Mouse (Mus musculus) neural tube, embryonic 14.5 days (tissue): ENCODE measurements around the gene Ednrb. TPM values are rescaled to one million over a fixed set of nuclear protein-coding genes. Genes with fewer than 3 reads are reported as not detected.
"Not testable (repeated sequence)": the region's sequence is repeated elsewhere in the genome, so short reads cannot be mapped to it uniquely, and the experiment has no call there.

Source experiments
- ATAC-seq: fragments of 200-750 bp; cut with Nextera tagmentation; 2 replicates; pipeline ENCODE4 v1.8.0; 2017; ENCODE audit warnings: low read depth, mild to moderate bottlenecking, moderate TSS enrichment, moderate library complexity
- H3K27ac ChIP-seq: fragments of 300-500 bp; sonication (generic); 2 replicates; pipeline ENCODE4 v1.5.1; 2014; ENCODE audit warnings: low read depth, mild to moderate bottlenecking, control low read depth, low read length, moderate library complexity, mixed read lengths
- H3K27me3 ChIP-seq: fragments of 300-500 bp; sonication (generic); 2 replicates; pipeline ENCODE4 v1.6.1; 2014; ENCODE audit warnings: low read length; ENCODE audit not compliant: control insufficient read depth, insufficient read depth
- H3K36me3 ChIP-seq: fragments of 300-500 bp; sonication (generic); 2 replicates; pipeline ENCODE4 v1.6.1; 2014; ENCODE audit warnings: low read length, mixed read lengths; ENCODE audit not compliant: control insufficient read depth, insufficient read depth
- H3K4me1 ChIP-seq: fragments of 300-500 bp; sonication (generic); 2 replicates; pipeline ENCODE4 v1.6.1; 2014; ENCODE audit warnings: low read length; ENCODE audit not compliant: control insufficient read depth, insufficient read depth
- H3K4me2 ChIP-seq: fragments of 300-500 bp; sonication (generic); 2 replicates; pipeline ENCODE4 v1.6.1; 2014; ENCODE audit warnings: mild to moderate bottlenecking, low read depth, low read length, control low read depth
- H3K4me3 ChIP-seq: fragments of 300-500 bp; sonication (generic); 2 replicates; pipeline ENCODE4 v1.5.1; 2014; ENCODE audit warnings: low read depth, low read length, control low read depth, mixed read lengths
- H3K9ac ChIP-seq: fragments of 300-500 bp; sonication (generic); replicated peaks from 2 replicates; pipeline ENCODE4 v1.6.1; 2014; ENCODE audit warnings: low read depth, mild to moderate bottlenecking, control low read depth, low read length, mixed read lengths
- H3K9me3 ChIP-seq: fragments of 300-500 bp; sonication (generic); 2 replicates; pipeline ENCODE4 v1.6.1; 2016; ENCODE audit warnings: low read length; ENCODE audit not compliant: control insufficient read depth
- WGBS: fragments of 180-500 bp; shearing (Covaris S2); extraction: QIAGEN DNeasy Blood & Tissue Kit; methylation state at CpG from one replicate; pipeline ENCODE4 v1.1.7; 2014; 5-methylcytosine and 5-hydroxymethylcytosine counted together
- polyA plus RNA-seq: library from polyadenylated mRNA; unstranded; fragments of >200 nt; fragmentation: Nextera tagmentation; extraction: Ambion mirVana; gene quantifications from 2 replicates; pipeline ENCODE4 v1.2.1, GENCODE M21; 2014

Ednrb gene
- polyA plus RNA-seq, 1 experiment from 2014 or later = 69.9 TPM

DNA sequence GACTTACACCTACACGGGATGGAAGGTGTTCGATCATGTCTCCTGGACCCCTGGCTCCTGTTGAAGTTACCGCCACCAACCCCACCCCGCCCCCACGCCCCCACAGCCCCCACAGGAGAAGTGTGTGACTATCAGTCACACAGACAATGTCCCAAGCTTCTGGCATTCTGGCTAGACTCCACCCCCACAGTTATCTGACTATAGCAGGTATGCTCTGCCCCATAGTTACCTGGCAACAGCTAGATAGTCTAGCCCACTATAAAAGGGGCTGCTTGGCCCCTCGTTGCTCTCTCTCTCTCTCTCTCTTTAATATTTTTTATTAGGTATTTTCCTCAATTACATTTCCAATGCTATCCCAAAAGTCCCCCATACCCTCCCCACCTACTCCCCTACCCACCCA is 63.9 kb downstream of the Ednrb start:
- H3K4me3 ChIP-seq, H3K27me3 ChIP-seq, H3K9me3 ChIP-seq, H3K36me3 ChIP-seq, H3K27ac ChIP-seq, H3K4me2 ChIP-seq, H3K9ac ChIP-seq, ATAC-seq, H3K4me1 ChIP-seq: not testable (repeated sequence)
- 94% methylated on average over 6 of the region's 6 CpGs for WGBS

DNA sequence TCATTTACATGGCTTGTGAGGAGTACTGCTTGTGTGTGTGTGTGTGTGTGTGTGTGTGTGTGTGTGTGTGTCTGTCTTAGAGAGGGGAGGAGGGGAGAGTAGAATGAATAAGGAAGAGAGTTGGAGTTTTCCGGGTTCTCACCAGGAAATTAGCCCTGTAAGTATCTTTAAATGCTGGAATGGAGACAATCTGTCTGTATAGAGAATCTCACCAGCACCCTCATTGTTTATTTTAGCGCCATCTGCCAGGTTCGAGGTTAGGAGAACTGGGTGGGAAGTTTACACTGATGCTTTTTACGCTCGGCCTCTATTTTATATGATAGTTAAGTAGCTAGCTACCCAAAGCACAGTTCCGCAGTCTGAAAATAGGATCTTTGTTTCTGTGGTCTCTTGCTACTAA is 64.9 kb downstream of the Ednrb start:
- H3K27ac ChIP-seq = peak overlapping the region; percentile 80; the same call in 1 of the 2 replicates
- H3K4me1 ChIP-seq = no peaks in the 10 kb centered on the region; the same call in 1 of the 2 replicates
- no peak for ATAC-seq
- no peaks in the 10 kb centered on the region for H3K9me3 ChIP-seq
- 43% methylated on average over 6 of the region's 6 CpGs for WGBS
- H3K27me3 ChIP-seq = no peaks in the 10 kb centered on the region
- H3K9ac ChIP-seq = no peak overlapping the region
- peak overlapping the region; percentile 56 for H3K4me2 ChIP-seq
- no peak overlapping the region for H3K4me3 ChIP-seq
- no peaks in the 10 kb centered on the region for H3K36me3 ChIP-seq

DNA sequence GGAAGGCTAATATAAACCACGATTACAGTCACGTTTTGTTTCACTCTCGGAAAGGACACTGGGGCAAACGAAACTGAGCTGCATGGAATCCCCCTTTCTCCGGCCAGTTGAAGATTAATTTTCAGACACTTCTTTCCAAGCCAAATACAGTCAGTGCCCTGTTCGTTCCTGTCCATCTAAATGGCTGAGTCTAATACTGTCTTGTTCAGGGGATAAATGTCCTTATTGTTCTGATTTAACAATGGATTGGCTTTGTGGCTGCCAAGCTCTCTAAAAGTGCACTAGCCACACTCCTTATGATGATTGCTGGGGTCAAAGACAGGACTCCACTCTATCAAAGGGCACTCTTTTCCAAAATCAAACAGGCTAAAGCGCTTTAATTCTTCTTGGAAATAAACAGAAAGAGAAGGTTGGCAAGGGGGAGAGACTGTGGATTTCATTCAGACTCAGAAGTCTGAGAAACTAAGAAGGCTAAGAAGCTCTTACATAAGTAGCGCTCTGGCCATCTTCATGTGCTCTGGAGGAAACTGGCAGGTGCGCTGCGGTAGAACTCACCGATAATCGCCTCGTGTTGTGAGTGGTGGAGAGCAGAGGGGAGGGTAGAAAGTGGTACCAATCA is 65.6 kb downstream of the Ednrb start:
- ATAC-seq = peak; percentile 72
- Histone ChIP-seq H3K4me1 (no peaks in the 10 kb centered on the region; the same call in 1 of the 2 replicates), H3K36me3 (no peaks in the 10 kb centered on the region), H3K9me3 (no peaks in the 10 kb centered on the region), H3K27ac (peak overlapping the region; percentile 80), H3K4me2 (peak overlapping the region; percentile 56), H3K4me3 (peak overlapping the region; percentile 26), H3K27me3 (no peaks in the 10 kb centered on the region), H3K9ac (peak overlapping the region; percentile 34; the same call in 1 of the 2 replicates)
- WGBS = 19% methylated on average over 13 of the region's 13 CpGs

DNA sequence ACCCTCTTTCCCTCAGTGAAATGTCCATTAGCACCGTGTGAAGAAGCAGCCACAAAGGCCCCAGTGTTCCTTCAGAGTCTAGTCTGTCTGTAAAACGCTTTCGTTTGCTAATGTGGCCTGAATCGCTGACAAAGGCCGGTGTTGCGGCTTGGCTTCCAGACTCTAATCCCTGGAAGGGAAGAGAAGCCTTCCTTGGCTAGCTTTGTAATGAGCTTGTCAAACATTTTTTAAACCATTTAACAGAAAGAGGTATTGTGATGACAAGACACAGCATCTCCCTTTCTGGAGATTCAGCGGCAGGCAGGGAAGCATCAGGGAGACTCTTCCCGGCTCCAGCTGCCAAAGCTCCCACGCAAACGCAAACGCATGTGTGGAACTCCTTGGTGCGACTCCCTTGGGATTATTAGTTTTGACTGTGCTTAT is 66.2 kb downstream of the Ednrb start:
- Histone ChIP-seq H3K27me3 (no peaks in the 10 kb centered on the region), H3K4me2 (peak overlapping the region; percentile 56), H3K9ac (peak overlapping the region; percentile 34; the same call in 1 of the 2 replicates), H3K4me3 (peak overlapping the region; percentile 26), H3K36me3 (no peaks in the 10 kb centered on the region), H3K4me1 (no peaks in the 10 kb centered on the region; the same call in 1 of the 2 replicates), H3K27ac (peak overlapping the region; percentile 80), H3K9me3 (no peaks in the 10 kb centered on the region)
- WGBS = 4% methylated on average over 12 of the region's 12 CpGs
- ATAC-seq = peak; percentile 79

DNA sequence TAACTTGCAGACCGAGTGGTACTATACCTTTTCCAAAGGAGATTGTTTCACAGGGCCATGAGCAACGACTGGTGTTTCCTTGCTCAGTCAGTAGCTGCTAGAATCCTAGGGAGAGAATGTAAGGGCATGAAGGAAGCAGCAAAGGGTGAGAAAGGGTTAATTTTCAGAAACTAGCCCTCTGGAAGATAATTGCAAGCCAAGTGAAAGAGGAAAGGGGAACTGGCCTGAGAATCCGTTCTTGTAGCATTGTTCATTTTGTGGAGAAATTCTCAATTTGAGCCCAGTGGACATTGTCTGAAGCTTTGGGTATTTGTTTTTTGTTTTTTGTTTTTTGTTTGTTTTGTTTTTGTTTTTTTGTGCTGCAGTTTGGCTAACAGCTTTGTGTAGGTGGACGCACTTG is 66.8 kb downstream of the Ednrb start:
- no peak for ATAC-seq
- no peaks in the 10 kb centered on the region for H3K9me3 ChIP-seq
- no peaks in the 10 kb centered on the region for H3K27me3 ChIP-seq
- 25% methylated on average over 4 of the region's 4 CpGs for WGBS
- peak overlapping the region; percentile 80 for H3K27ac ChIP-seq
- H3K4me1 ChIP-seq = no peaks in the 10 kb centered on the region; the same call in 1 of the 2 replicates
- H3K9ac ChIP-seq = no peak overlapping the region
- H3K4me3 ChIP-seq = no peak overlapping the region
- H3K36me3 ChIP-seq = no peaks in the 10 kb centered on the region
- no peak overlapping the region for H3K4me2 ChIP-seq

DNA sequence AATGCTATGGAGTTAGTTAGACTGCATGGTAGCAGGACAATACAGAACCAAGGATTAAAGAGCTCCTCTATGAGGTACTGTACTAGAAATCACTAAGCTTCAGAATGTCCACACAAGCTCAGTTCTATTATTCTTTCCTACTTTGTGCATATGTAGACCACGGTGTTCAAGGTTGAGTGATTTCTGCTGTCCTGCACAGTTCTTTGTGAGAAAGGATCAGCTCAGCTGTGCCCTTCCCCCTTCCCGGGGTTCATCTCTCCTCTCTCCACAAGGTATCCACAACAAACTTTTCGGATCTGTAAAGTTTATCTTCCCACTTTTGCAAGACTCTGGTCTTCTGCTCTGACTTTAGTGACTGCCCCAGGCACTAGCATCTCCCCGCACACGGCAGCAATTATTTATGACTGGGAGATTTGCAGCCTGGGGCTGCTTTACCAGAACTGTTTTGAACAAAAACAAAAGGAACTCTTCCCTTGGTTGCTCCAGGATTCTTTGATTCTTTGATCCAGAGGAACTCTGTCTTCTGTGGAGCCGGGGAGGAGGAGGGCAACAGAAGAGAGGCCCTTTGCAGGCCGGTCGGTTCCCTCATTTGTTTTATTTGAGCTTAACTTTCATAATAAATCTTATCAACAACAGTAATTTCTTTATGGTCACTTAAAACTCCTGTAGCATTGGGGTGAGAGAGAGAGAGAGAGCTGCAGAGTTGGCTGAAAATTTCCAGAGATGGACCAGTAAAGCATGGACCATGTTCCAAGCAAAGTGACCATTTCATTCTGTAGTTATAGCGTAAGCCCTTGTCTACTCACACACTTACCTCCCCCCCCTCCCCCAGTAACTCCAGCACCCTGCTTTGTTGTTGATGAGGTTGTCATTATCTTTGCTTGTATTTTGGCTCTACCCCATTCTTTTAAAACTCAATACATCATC is 74.6 kb downstream of the Ednrb start:
- no peak overlapping the region for H3K9ac ChIP-seq
- no peaks in the 10 kb centered on the region for H3K4me1 ChIP-seq
- no peaks in the 10 kb centered on the region for H3K36me3 ChIP-seq
- no peaks in the 10 kb centered on the region for H3K27me3 ChIP-seq
- ATAC-seq = no peak
- H3K4me2 ChIP-seq = no peak overlapping the region
- no peaks in the 10 kb centered on the region for H3K9me3 ChIP-seq
- H3K27ac ChIP-seq = no peak overlapping the region
- WGBS = 18% methylated on average over 9 of the region's 9 CpGs
- no peak overlapping the region for H3K4me3 ChIP-seq

DNA sequence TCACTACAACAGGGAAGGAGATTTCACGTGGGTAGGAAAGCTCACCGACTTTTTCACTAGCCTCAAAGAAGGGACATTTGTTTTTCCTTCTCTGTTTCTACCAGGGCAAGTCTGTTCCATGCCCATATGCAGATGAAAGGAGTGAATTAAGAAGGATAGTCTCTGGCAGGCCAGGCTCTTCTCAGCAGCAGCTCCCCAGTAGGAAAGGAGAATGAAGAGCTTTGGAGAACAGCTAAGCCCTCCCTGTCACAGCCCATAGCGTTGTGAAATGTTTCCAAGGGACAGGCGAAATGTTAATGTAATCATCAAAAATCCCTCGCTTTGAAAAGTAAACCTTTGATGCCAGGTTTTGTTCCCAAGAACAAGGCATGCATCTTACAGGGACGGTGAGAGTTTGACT is 76.7 kb downstream of the Ednrb start:
- ATAC-seq = no peak
- Histone ChIP-seq H3K4me3 (no peak overlapping the region), H3K27ac (no peak overlapping the region), H3K9ac (no peak overlapping the region), H3K36me3 (no peaks in the 10 kb centered on the region), H3K4me2 (no peak overlapping the region), H3K27me3 (no peaks in the 10 kb centered on the region), H3K4me1 (no peaks in the 10 kb centered on the region), H3K9me3 (no peaks in the 10 kb centered on the region)
- 69% methylated on average over 6 of the region's 6 CpGs for WGBS
